Mouse (Mus musculus): Measurements from ENCODE around the gene Gm7030. TPM values are rescaled to one million over a fixed set of nuclear protein-coding genes. Genes with fewer than 3 reads are reported as not detected.

Gene Gm7030
- 0.17 and 0.23 TPM in 2 replicates for polyA plus RNA-seq (2012; rRNA removed; ENCODE audit: low replicate concordance)

GRCm38 (mm10) chr17:36128968-36129817 lies at the start of gene Gm7030:
TSS of gene Gm7030 (minus strand) at chr17:36129425.

GRCm38 (mm10) chr17:36168039-36168652 lies 38.9 kb upstream of the Gm7030 start, which contains the start of gene Gm8909:
TSS of gene Gm8909 (minus strand) at chr17:36168537.

DNA sequence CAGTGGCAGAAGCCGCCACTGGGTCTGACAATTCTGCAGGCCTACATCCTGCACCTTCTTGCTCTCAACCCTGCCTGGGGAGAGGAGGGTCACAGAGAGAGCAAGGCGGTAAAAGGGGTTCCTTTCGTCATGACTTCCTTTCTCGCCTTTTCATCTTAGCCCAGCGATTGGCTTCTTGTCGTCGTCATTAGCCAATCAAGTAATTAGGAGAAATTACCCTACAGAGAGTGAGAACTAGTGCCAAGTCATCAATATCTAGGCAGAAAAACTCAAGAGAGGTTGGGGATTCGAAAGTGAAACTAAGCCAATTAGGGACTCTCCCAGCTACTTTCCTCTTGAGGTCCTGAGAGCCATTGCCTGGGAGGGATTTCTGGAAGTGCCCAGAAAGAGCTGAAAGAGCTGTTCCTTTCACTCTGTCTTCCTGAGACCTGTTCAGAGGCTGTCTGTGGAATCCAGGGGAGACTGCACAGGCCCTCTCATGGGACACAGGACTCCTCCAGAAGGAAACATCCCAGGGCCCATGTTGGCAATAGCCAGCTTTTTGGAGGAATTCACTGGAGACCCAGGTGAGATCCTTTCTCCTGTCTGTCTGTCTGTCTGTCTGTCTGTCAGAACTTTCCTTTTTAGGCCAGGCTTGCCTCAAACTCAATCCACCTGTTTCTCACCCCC lies 7.7 kb downstream of the Gm7030 start, which contains the start of gene Gm19684:
Gene Gm19684 (plus strand): TSS at position 327 of the 669 bp plus-strand sequence.

Other genes with a start within 250 kb of the Gm7030 start
- gene Dhx16, start 249.6 kb downstream of the Gm7030 start, polyA plus RNA-seq (2012; rRNA removed; ENCODE audit: low replicate concordance) = 57.7 and 68.8 TPM in 2 replicates
- gene 2310061I04Rik, start 232.0 kb downstream of the Gm7030 start, polyA plus RNA-seq (2012; rRNA removed; ENCODE audit: low replicate concordance) = 74.6 and 74.7 TPM in 2 replicates
- gene Atat1, start 219.3 kb downstream of the Gm7030 start, polyA plus RNA-seq (2012; rRNA removed; ENCODE audit: low replicate concordance) = 63.9 and 77.1 TPM in 2 replicates
- gene Mrps18b, start 213.0 kb downstream of the Gm7030 start, polyA plus RNA-seq (2012; rRNA removed; ENCODE audit: low replicate concordance) = 79.5 and 120 TPM in 2 replicates
- 26.1 and 34.0 TPM in 2 replicates for gene Ppp1r10, start 213.0 kb downstream of the Gm7030 start, polyA plus RNA-seq (2012; rRNA removed; ENCODE audit: low replicate concordance)
- 55.9 and 71.4 TPM in 2 replicates for gene Abcf1, start 159.7 kb downstream of the Gm7030 start, polyA plus RNA-seq (2012; rRNA removed; ENCODE audit: low replicate concordance)
- 20.7 and 37.2 TPM in 2 replicates for gene Gnl1, start 149.6 kb downstream of the Gm7030 start, polyA plus RNA-seq (2012; rRNA removed; ENCODE audit: low replicate concordance)
- gene Prr3, start 149.2 kb downstream of the Gm7030 start, polyA plus RNA-seq (2012; rRNA removed; ENCODE audit: low replicate concordance) = 22.1 and 26.9 TPM in 2 replicates
- 8.3 and 9.4 TPM in 2 replicates for gene H2-T24, start 108.9 kb downstream of the Gm7030 start, polyA plus RNA-seq (2012; rRNA removed; ENCODE audit: low replicate concordance)
- 279 and 344 TPM in 2 replicates for gene H2-T23, start 96.6 kb downstream of the Gm7030 start, polyA plus RNA-seq (2012; rRNA removed; ENCODE audit: low replicate concordance)
- gene H2-T22, start 86.7 kb downstream of the Gm7030 start, polyA plus RNA-seq (2012; rRNA removed; ENCODE audit: low replicate concordance) = 100 and 107 TPM in 2 replicates
- 0.20 TPM in 1 of 2 replicates, not detected in the other for gene Gm6034, start 86.5 kb downstream of the Gm7030 start, polyA plus RNA-seq (2012; rRNA removed; ENCODE audit: low replicate concordance)
- 0.18 TPM in 1 of 2 replicates, not detected in the other for gene Gm11127, start 71.1 kb downstream of the Gm7030 start, polyA plus RNA-seq (2012; rRNA removed; ENCODE audit: low replicate concordance)
- gene Gm19684, start 7.7 kb downstream of the Gm7030 start, polyA plus RNA-seq (2012; rRNA removed; ENCODE audit: low replicate concordance) = 0.57 and 0.60 TPM in 2 replicates
- 0.17 TPM in 1 of 2 replicates, not detected in the other for gene Gm8909, start 39.1 kb upstream of the Gm7030 start, polyA plus RNA-seq (2012; rRNA removed; ENCODE audit: low replicate concordance)
- gene H2-T3, start 60.9 kb upstream of the Gm7030 start, polyA plus RNA-seq (2012; rRNA removed; ENCODE audit: low replicate concordance) = 0.07 TPM in 1 of 2 replicates, not detected in the other
- gene Rpp21, start 128.6 kb upstream of the Gm7030 start, polyA plus RNA-seq (2012; rRNA removed; ENCODE audit: low replicate concordance) = 54.3 and 107 TPM in 2 replicates
- 12.0 and 17.1 TPM in 2 replicates for gene Trim39, start 142.8 kb upstream of the Gm7030 start, polyA plus RNA-seq (2012; rRNA removed; ENCODE audit: low replicate concordance)
- gene H2-M10.2, start 157.1 kb upstream of the Gm7030 start, polyA plus RNA-seq (2012; rRNA removed; ENCODE audit: low replicate concordance) = not detected in 2 replicates
- gene H2-M10.1, start 196.7 kb upstream of the Gm7030 start, polyA plus RNA-seq (2012; rRNA removed; ENCODE audit: low replicate concordance) = not detected in 2 replicates
- gene H2-M10.3, start 239.0 kb upstream of the Gm7030 start, polyA plus RNA-seq (2012; rRNA removed; ENCODE audit: low replicate concordance) = not detected in 2 replicates